Mouse (Mus musculus): Measurements from ENCODE around the gene Pgf.

- TF ChIP-seq CTCF (conservative IDR thresholded peaks at IDR 0.05; ENCODE audit: low read length), result no peak
- TF ChIP-seq NANOG (IDR thresholded peaks at IDR 0.05; ENCODE audit: borderline replicate concordance, low read length), result peak; percentile 72; the same call in 1 of the 2 replicates
- no peak for TF ChIP-seq POU5F1 (IDR thresholded peaks at IDR 0.05; ENCODE audit: borderline replicate concordance, low read length)
Observed at GRCm38 (mm10) chr12:85141096-85141495, 36.5 kb downstream of the Pgf start.

All from E14TG2a.4 (cell line).